Mouse (Mus musculus) megakaryocyte-erythroid progenitor cell, adult 5 weeks (primary cell): ENCODE data around the gene Gm14326. TPM values are rescaled to one million over a fixed set of nuclear protein-coding genes. Genes with fewer than 3 reads are reported as not detected.

Source experiments
- polyA plus RNA-seq: library from polyadenylated mRNA; stranded (reverse); fragments of >175 nt; gene quantifications from 2 replicates; pipeline ENCODE4 v1.2.3, GENCODE M21; 2012

Gm14326 gene
- polyA plus RNA-seq = 0.88 and 1.3 TPM in 2 replicates

GRCm38 (mm10) chr2:177957145-177957544 lies at the start of gene Gm14326:
Gene Gm14326, minus strand, starts transcription at chr2:177957297.

GRCm38 (mm10) chr2:177925563-177926103 lies 31.5 kb downstream of the Gm14326 start, which contains the start of gene Zfp972:
Gene Zfp972, minus strand, starts transcription at chr2:177925613.

GRCm38 (mm10) chr2:177897046-177897578 lies 60.0 kb downstream of the Gm14326 start, which contains the start of gene Gm14327:
Gene Gm14327, plus strand, starts transcription at chr2:177897096.

Other genes with a start within 250 kb of the Gm14326 start
- 0.15 TPM in 1 of 2 replicates, not detected in the other for gene Gm14322, start 198.0 kb downstream of the Gm14326 start, polyA plus RNA-seq
- gene Gm14325, start 117.0 kb downstream of the Gm14326 start, polyA plus RNA-seq = 0.59 TPM in 1 of 2 replicates, not detected in the other
- gene Gm14327, start 60.2 kb downstream of the Gm14326 start, polyA plus RNA-seq = not detected in 2 replicates
- gene Zfp972, start 31.7 kb downstream of the Gm14326 start, polyA plus RNA-seq = 0.29 TPM in 1 of 2 replicates, not detected in the other
- gene Zfp971, start 66.0 kb upstream of the Gm14326 start, polyA plus RNA-seq = 0.39 and 0.55 TPM in 2 replicates
- gene Zfp931, start 121.2 kb upstream of the Gm14326 start, polyA plus RNA-seq = 0.44 and 0.55 TPM in 2 replicates
- 0.06 TPM in 1 of 2 replicates, not detected in the other for gene Phactr3, start 161.7 kb upstream of the Gm14326 start, polyA plus RNA-seq